Mouse (Mus musculus) embryonic fibroblast, embryonic 13.5 days (primary cell): ENCODE measurements at regions not wholly inside any gene's neighbourhood (a gene's known extent, or its start where the extent isn't known, plus 50 kb on each side); places are given as distances from the start of the nearest gene placed in this dataset.

Experiments
- H3K27ac ChIP-seq: 2 replicates; pipeline ENCODE4 v1.5.1; 2012; ENCODE audit warnings: low read length, control low read depth, inconsistent platforms; ENCODE audit not compliant: insufficient read depth
- H3K4me1 ChIP-seq: 2 replicates; pipeline ENCODE4 v1.6.1; 2011; ENCODE audit warnings: low read length; ENCODE audit not compliant: control insufficient read depth, insufficient read depth
- H3K4me3 ChIP-seq: 2 replicates; pipeline ENCODE4 v1.5.1; 2011; ENCODE audit warnings: mild to moderate bottlenecking, control low read depth, low read length; ENCODE audit not compliant: insufficient read depth
- CTCF ChIP-seq: IDR thresholded peaks from 2 replicates; pipeline ENCODE4 v1.5.1; 2011; ENCODE audit warnings: mild to moderate bottlenecking, control low read depth, low read length, moderate library complexity, borderline replicate concordance; ENCODE audit not compliant: insufficient read depth
- POLR2A ChIP-seq: IDR thresholded peaks from 2 replicates; pipeline ENCODE4 v1.6.1; 2011; ENCODE audit warnings: low read depth, mild to moderate bottlenecking, control low read depth, low read length, moderate library complexity

DNA sequence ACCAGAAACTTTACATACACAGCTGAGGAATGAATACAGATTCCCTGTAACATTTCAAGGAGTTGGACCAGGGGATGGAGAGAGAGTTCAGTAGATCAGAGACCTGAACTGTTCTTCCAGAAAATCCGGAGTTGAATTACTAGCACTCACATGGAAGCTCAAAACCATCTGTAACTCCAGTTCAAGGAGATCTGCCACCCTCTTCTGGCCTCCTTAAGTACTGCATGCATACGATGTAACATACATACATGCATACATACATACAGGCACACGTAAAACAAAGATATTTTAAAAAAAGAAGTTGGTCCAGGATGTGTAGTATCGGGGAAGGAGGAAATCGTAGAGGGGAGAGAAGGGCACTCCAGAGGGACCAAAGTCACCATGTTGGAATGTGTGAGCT lies 131.3 kb upstream of the Adamts18 start:
- no peaks in the 10 kb centered on the region for H3K4me1 ChIP-seq
- TF ChIP-seq POLR2A (no peak), CTCF (no peak)

DNA sequence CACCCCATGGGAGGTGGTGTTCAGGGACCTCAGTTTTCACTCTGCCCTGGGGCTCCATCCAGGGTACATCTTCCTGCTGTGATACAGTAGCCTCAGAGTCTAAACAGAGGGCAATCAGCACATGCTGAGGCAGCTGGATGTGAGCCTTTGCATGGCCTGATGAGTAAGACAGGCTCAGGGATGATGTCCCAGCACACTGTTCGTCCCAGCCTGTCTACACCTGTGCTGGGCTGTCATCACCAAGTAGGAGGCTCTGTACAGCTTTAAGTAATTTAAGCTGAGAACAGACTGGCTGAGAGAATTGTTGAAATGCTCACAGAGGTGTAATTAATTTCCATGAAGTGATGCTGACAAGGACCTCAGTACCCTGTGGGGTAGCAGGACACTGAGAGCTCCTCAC lies 132.8 kb upstream of the Adamts18 start:
- no peak for TF ChIP-seq POLR2A
- TF ChIP-seq CTCF = no peak
- no peak overlapping the region for H3K4me3 ChIP-seq
- H3K27ac ChIP-seq = no peak overlapping the region
- H3K4me1 ChIP-seq = no peaks in the 10 kb centered on the region

More for the DNA sequence above, 131.3 kb upstream of the Adamts18 start:
- no peak overlapping the region for H3K27ac ChIP-seq
- no peak overlapping the region for H3K4me3 ChIP-seq

DNA sequence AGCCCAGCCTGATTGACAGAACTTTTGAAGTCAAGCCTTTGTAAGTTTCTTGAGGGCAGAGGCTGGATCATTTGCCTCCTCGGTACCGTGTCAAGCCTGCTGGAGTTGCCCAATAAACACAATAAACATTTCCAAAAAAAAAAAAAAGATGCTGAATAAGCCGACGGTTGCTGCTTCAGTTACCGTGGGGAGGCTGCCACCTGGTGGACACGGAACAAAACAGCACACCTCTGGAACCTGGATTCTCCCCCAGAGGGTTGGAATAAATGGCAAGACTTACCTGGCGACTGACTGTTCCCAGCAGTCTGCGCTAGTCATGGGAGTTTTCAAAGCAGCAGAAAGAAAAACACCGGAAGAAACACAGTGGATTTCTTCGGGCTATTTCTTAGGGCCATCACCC lies 136.3 kb upstream of the Adamts18 start:
- no peak overlapping the region for H3K4me3 ChIP-seq
- H3K27ac ChIP-seq = no peak overlapping the region
- no peaks in the 10 kb centered on the region; the same call in 1 of the 2 replicates for H3K4me1 ChIP-seq
- peak; percentile 76 for TF ChIP-seq CTCF
- TF ChIP-seq POLR2A = no peak

DNA sequence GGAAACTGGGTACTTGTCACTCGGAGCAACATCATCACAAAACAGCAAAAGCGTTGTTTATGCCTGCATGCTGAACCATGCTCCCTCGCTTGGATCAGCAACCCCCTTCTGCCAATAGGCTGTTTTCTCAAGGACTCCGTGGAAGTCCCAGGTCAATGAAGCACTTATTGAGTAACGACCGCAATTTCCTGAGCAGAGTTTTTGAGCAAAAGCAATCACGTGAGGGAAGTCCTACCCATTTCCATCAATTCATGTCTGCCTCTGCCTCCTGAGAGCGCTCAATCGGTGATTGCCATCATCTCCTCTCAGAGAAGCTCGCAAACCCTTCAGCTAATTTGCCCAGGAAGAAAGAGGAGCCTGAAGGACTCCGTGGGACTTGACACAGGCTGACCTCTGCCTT lies 136.9 kb upstream of the Adamts18 start:
- TF ChIP-seq CTCF = no peak
- no peak for TF ChIP-seq POLR2A
- H3K4me1 ChIP-seq = peaks cover 3% of the 10 kb centered on the region

DNA sequence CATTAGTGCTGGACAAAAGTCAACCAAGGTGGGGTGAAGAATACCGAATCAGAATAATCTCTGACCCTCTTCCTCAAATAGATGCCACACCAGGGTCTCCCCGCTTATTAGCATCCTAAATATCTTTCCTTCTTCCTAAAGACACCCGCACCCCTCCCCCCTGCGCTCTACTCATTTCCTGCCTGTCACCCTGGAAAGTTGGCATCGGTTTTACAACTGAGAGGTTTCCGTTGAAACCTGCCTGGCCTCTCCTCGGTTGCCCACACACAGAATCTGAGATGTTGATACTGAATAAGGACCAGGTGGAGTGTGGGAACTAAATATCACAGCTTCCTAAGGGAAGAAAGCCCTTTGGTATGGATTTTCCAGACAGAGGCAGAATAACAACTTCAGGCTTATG lies 137.4 kb upstream of the Adamts18 start:
- Histone ChIP-seq H3K4me3 (no peak overlapping the region), H3K27ac (no peak overlapping the region), H3K4me1 (peaks cover 3% of the 10 kb centered on the region)
- TF ChIP-seq POLR2A (no peak), CTCF (no peak)

More for the DNA sequence above, 136.9 kb upstream of the Adamts18 start:
- H3K27ac ChIP-seq = no peak overlapping the region
- no peak overlapping the region for H3K4me3 ChIP-seq

DNA sequence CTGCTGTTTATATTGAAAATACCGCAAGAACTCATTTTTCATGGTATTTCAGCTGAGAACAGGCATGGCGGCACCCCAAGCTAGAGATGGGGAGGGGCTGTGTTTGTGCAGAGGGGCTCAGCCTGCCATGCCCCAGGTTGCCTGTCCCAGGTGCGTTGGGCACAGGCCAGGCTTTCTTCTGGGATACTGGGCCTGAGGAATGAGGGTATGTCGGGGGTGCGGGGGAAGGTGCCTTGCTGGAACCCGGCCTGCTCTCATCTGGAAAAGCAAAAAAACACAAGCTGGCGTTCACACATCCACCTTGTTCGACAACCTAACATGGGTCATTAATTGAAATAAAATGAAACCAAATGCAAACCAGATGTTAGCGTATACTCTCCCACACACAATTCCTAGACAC lies 142.2 kb upstream of the Adamts18 start:
- H3K4me3 ChIP-seq = no peak overlapping the region
- no peak overlapping the region for H3K27ac ChIP-seq
- H3K4me1 ChIP-seq = peaks cover 3% of the 10 kb centered on the region
- no peak for TF ChIP-seq CTCF
- TF ChIP-seq POLR2A = no peak

DNA sequence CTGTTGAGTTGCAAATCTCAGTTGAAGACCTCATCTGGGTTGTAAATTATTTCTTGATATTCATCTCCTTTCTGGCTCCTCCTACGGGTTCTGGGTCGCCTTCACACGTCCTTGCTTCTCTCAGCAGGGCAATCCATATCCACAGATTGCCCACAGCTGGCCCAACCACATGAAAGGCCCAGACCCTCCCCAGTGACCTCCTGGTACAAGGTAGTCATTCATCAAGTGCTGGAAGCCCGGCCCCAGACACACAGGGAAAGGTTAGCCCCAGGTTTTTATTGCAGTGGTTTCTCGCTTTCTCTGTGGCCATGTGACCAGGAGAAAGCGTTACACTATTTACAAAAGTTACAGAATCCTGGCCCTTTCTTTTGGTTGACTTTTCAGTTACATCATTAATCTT lies 134.5 kb upstream of the Nudt7 start:
- Histone ChIP-seq H3K4me1 (no peaks in the 10 kb centered on the region), H3K27ac (no peak overlapping the region), H3K4me3 (no peak overlapping the region)
- TF ChIP-seq POLR2A (no peak), CTCF (no peak)

DNA sequence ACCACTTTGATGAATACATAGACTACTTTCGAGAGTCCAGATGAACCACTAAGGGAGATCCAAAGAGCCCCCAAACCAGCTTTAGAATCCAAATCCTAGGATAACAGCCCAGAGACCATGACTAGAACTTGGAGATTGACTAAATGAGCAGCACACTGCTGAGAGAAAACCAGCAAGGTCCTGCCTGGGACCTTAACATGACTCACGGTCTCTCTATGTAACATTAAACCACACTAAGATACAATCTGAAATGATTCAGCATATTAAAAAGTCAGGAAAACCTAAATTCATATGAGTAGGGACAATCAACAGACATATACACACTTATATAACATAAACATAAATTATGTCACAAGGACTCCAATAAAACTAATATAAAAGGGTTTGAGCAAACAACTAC lies 131.7 kb upstream of the Nudt7 start:
- no peak for TF ChIP-seq POLR2A
- TF ChIP-seq CTCF = no peak
- Histone ChIP-seq H3K4me1 (no peaks in the 10 kb centered on the region), H3K27ac (0 out of 2 replicates have a peak overlapping the region, but pooled peaks have one; percentile 19), H3K4me3 (no peak overlapping the region)

DNA sequence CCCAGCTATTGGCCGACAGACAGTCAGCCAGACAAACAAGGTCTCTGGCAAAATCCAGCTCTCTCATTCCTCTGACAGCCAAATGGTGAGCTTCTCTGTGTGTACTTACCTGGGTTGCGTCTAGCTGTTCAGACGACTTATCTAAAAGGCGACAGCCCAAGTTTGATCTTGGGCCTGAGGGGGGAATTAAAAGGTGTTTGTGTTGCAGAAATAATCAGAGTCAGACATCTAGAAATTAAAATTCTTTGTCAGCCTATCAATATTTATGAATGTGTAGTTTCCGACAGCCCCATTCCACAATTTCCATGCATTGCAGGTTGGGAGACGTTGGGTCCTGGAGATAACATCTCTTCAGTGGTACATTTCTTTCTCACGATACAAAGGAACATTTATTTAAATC lies 128.9 kb upstream of the Nudt7 start:
- no peak for TF ChIP-seq CTCF
- TF ChIP-seq POLR2A = no peak
- H3K4me1 ChIP-seq = no peaks in the 10 kb centered on the region
- H3K4me3 ChIP-seq = no peak overlapping the region
- no peak overlapping the region for H3K27ac ChIP-seq

DNA sequence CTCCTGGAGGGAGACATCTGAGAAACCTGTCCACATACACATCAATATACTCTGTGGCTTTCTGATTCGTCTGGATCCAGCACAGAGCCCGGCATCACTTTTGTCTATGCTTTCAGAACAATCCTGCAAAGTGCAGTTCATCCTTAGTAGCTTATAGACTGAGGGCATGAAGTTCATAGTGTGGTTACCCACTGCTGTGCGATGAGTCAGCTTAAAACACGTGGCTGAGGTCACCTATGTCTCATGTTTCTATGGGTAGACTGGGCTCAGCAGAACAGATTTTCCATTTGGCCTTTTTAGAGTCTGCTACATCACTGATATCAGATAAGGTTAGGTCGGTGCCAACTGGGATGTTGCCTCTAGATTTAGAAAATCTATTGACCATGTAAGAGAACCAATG lies 126.8 kb upstream of the Nudt7 start:
- Histone ChIP-seq H3K27ac (no peak overlapping the region), H3K4me3 (no peak overlapping the region), H3K4me1 (no peaks in the 10 kb centered on the region)
- TF ChIP-seq POLR2A = no peak
- no peak for TF ChIP-seq CTCF

DNA sequence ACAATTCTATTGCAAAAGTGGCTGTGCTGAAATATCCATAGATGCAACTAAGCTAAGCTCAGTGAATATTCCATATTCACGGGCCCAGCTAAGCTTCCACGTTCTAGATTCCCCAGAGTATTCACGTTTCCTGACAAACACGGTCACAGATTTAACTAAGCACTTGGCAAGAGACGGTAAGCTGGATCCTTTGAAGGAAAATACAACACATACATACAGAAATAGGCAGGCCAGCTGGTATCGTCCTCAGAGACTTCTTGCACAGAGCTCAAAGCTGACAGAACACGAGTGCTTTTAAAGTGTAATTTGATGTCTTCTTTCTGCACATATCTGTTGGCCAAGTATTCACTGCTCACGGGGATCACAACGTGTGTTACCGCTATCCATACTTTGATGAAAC lies 126.3 kb upstream of the Nudt7 start:
- H3K27ac ChIP-seq = no peak overlapping the region

More for the DNA sequence above, 126.3 kb upstream of the Nudt7 start:
- Histone ChIP-seq H3K4me1 (no peaks in the 10 kb centered on the region), H3K4me3 (no peak overlapping the region)
- TF ChIP-seq CTCF = no peak
- TF ChIP-seq POLR2A = no peak
